Mouse (Mus musculus) heart, postnatal 14 days (tissue): ENCODE measurements around the gene Frat1. TPM values are rescaled to one million over a fixed set of nuclear protein-coding genes. Genes with fewer than 3 reads are reported as not detected.
A peak's percentile ranks its signal among the peaks of the same experiment; 100 is the strongest.

Experiments used
- DNase-seq, 2 experiments: peaks; one replicate each; pipeline ENCODE4 v3.0.0; 2021 to 2022
- intact Hi-C: fragments of 180-260 bp; cut with DNase I; formaldehyde crosslinking; loops from one replicate; pipeline ENCODE4 v1.15.1; 2025
- total RNA-seq, 2 experiments: library from RNA; stranded (reverse); gene quantifications; 2 replicates each; pipeline ENCODE4 v1.2.3; 2021

Gene Frat1
- total RNA-seq, 2 experiments from 2014 or later = 2.5 to 3.2 TPM

DNA sequence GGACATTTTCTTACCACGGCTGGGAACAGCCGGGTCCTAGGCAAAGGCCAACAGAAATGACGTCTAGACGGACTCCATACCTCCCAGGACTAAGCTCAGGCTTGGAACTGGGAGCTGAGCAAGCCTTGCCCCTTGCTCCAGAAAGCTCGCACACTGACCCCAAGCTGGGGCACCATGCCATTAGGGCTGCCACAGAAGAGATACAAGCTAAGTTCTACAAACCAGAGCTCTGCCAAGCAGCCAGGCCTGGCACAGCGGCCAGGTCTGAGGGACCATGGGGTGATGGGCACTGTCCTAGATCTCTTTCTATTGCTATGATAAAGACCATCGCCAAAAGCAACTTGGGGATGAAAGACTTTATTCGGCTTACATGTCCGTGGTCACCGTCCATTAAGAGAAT is 17.2 kb upstream of the Frat1 start:
- DNase-seq = peak in 1 of 2 experiments; percentile 32
- intact Hi-C loops = no loop called here

DNA sequence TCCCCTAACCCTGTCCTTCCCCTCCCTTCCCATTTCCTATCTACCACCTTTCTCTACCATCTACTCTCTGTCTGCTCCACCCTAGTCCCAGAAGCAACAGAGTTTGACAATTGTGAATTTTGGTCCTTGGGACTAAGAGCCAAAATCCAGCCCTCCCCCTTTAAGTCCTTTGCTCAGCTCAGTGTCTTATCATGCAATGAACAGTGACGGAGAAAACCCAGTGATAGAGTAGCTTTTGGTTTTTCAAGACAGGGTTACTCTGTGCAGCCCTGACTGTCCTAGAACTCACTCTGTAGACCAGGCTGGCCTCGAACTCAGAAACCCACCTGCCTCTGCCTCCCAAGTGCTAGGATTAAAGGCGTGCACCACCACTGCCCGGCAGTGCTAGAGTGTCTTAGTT is 16.4 kb upstream of the Frat1 start:
- intact Hi-C loops = no loop called here
- DNase-seq = no peak

DNA sequence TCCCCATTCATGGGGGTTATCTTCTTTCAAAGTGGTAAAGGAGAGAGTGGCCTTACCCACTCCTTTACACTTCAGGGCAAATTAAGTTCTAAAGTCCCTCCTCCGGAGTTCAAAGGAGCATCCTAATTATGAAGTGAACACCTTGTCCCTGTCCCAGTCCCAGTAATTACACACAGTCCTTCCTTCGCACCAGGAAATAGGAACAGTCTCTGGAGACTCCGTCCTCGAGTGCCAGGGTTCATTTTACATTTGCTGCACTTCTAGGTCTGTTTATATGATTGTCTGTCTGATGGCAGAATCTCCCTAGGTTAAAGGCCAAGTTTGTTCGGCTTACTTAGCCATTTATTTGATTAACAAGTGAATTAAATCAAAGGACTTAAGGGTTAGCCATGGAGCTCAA is 13.4 kb upstream of the Frat1 start:
- no peak for DNase-seq
- intact Hi-C loops = no loop called here

DNA sequence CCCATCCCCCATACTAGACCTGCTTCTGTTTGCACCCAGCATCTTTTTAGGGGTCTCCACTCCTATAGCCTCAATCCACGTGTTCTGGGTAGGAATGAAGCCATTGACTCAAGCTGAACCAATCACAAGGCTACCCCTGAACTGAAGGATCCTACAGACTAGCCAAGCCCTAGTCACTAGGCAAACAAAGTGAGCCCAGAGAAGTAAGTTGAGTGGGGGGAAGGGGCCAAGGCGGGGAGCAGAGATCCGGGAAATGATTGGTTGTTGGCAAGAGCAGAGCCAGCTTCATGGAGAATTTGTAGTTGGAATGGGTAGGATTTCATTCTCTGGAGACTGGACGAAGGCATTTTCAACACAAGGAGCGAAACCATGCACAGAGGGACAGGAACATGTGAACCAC is 12.9 kb upstream of the Frat1 start:
- no peak for DNase-seq
- intact Hi-C loops = no loop called here

DNA sequence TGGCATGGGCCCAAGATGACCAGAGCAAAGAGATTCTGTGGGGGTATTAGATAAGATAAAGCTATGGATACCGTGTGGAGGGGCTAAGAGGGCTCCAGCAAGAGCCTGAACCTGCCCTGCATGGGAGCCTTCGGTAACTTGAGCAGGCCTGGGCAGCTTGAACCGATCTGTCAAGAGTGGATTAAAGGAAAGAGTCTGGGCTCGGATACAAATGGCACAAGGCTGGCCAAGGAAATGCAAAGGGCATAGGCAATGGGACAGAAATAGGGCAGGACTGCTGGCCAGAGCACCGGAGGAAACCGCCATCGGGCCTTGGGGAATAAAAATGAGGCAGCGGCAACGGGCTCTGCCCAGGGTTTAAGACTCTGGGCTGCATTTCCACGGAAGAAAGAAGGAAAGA is 12.4 kb upstream of the Frat1 start:
- no peak for DNase-seq
- intact Hi-C loops = no loop called here

DNA sequence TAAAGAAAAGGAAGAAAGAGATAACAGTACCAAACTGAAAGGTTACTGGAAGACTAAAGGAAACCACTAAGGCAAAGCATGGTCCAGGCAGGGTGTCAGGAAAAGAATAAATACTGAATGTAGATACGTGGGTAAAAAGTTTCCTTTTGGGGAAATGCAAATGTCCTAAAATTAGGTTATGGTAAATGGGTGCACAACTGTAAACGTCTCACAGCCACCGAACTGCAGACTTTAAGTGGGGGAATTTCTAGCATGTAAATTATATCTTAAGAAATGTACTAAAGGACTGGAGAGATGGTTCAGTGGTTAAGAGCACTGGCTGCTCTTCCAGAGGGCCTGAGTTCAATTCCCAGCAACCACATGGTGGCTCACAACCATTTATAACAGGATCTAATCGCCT is 11.0 kb upstream of the Frat1 start:
- DNase-seq = no peak
- intact Hi-C loops = no loop called here

DNA sequence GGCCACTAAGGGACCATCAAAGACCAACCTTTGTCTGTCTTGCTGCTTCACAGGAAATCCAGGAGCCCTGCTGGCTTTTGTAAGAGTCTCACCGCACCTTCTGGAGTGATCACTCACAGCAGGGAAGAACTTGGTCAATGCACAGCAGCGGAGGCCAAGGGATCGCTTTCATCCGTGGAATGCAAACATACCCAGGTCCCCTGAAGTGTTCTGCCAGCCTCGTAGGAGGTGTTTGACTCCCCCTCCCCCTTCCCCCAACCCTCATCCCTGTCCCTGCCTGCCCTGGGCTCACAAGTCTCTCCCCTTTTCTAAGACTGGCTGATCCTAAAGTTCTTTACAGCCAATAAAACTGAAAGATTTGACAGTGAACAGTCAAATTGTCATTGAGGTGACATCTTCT is 8.3 kb upstream of the Frat1 start:
- intact Hi-C loops = no loop called here
- no peak for DNase-seq

DNA sequence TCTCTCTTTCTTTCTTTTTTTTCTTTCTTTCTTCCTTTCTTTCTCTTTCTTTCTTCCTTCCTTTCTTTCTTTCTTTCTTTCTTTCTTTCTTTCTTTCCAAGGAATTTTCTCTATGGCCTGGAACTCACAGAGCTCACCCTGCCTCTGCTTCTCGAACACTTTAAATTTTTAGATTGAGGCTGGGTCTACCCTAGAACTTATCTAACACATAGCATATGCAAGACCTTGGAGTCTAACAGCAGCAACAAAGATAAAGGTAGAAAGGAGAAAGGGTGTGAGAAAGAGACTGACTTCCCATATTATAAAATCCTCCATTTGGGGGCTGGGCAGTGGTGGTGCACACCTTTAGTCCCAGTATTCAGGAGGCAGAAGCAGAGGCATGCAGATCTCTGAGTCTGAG is 7.2 kb upstream of the Frat1 start:
- intact Hi-C loops = no loop called here

DNA sequence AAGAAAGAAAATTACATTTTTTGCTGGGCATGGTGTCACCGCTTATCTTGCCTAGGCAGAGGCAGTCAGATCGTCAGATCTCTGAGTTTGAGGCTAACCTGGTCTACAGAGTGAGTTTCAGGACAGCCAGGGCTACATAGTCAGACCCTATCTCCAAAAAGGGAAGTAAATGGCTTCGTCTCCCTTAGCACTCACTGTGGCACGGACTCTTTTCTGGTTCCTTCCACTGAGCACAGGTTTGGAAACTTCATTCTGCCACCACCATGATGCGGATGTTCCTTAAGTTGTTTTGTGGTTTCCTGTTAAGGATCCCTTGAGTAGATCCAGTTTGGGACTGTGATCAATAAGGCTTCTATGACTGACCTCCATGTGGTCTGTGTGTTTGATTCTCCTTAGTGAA is 4.8 kb upstream of the Frat1 start:
- no peak for DNase-seq
- intact Hi-C loops = no loop called here

More for the DNA sequence above, 7.2 kb upstream of the Frat1 start:
- DNase-seq = no peak

DNA sequence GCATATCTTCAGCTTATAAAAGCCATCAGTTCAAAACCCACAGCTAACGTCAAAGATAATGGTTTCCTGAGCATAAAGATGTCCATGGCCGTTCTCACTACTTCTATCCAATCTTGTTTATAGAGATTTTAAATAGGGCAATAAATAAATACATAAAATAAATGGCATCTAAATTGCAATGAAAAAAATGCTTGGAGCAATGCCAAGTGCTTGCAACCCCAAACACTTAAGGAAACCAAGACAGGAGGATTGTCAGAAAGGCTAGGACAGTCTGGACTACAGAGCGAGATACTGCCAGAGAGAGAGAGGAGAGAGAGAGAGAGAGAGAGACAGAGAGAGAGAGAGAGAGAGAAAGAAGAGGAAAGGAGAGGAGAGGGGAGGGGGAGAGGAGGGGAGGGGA is 3.2 kb upstream of the Frat1 start:
- no peak for DNase-seq
- intact Hi-C loops = no loop called here

DNA sequence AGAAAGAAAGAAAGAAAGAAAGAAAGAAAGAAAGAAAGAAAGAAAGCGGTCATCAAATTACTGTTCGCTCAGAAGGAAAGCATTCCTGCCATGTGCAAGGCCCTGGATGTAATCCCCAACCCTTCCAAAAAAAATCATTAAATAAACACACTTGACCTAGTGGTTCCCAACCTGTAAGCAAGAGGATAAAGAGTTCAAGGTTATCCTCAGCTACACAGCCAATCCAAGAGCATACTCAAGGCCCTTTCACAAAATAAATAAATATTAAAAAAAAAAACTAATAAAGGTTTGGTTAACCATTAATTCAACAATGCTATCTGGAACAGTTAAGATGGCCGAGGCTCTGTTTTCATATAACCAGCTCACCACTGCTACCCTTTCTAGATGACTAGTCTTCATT is 829 bp upstream of the Frat1 start:
- intact Hi-C loops = loop anchor here (2.0 kb wide), 1 partner anchor 24 kb away; no protein-coding TSS in a partner anchor

DNA sequence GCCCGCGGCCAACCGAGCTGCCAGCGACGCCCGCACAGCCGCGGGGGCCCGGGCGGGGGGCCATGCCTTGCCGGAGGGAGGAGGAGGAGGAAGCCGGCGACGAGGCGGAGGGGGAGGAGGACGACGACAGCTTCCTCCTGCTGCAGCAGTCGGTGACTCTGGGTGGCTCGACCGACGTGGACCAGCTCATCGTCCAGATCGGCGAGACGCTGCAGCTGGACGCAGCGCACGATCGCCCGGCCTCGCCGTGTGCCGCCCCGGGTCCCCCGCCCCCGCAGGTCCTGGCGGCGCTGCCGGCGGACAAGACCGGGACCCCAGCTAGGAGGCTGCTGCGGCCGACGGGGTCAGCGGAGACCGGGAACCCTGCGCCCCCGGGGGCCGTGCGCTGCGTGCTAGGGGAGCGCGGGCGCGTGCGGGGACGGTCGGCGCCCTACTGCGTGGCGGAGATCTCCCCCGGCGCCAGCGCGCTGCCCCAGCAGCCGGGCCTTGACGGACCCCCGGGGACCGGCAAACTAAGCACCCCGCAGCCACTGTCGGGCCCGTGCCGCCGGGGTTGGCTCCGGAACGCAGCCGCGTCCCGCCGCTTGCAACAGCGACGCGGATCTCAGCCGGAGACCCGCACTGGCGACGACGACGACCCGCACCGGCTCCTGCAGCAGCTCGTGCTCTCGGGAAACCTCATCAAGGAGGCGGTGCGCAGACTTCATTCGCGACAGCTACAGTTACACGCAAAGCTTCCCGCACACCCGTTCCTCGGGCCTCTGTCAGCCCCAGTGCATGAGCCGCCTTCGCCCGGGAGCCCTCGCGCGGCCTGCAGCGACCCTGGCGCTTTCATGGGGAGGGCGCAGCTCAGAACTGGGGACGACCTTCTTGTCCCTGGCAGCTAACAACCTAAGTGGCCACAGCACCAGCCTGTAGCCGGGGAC is 599 bp downstream of the Frat1 start:
- DNase-seq = peak; percentile 76 to 83
- intact Hi-C loops = no loop called here

More for the DNA sequence above, 829 bp upstream of the Frat1 start:
- no peak for DNase-seq

DNA sequence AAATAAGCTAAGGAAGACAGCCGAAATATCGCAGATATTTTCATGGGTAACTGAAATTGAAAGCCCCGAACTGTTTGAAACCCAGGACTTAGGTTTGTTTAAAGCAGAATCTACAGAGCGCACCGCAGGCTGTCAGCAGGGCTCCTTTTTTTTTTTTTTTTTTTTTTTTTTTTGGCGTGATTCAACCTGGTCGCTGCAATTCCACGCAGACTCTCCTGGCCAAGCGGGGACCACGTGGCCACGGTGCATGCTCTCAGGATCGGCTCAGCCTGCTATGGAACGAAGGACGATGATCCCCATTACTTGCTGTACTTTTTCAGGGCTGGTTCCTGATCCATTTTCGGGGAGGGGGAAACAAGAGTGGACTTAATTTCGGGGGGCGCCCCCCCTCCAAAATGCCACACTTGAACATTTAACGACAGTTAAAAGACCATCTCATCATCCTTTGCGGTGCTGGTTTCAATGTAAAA is 1.4 kb downstream of the Frat1 start:
- DNase-seq = peak; percentile 18 to 30
- intact Hi-C loops = no loop called here

DNA sequence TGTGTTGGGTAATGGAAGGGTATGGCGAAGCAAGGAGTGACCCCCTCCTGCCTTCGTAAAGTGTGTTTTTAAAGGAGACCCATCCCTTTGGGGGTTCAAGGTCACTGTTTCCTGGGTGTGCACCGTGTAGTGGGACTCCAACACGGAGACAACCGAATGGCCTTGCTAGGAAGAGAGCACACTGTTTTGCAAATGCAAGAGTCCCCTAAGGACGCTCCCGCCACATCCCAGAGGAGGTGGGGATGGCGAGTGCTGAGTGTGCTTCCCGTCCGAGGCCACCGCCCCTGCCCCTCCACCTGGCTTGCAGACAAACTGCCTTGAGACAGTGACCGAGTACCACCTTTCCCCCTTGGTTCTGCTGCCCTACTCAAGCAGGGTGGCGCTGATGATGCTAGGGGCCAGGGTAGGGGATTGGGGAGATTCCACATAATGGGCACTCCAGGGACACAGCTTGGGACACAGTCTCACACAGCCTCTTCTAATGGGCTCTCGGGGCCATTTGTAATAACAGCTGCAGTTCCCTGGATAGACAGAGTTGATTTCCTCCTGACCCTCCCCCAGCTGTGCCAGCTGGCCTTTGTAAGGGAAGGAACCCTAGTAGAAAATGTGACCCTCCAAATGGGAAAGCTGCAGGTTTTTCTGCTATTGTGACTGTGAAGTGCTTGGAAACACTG is 2.1 kb downstream of the Frat1 start:
- intact Hi-C loops = loop anchor here (2.0 kb wide), 1 partner anchor 15 kb away; no protein-coding TSS in a partner anchor
- no peak for DNase-seq

DNA sequence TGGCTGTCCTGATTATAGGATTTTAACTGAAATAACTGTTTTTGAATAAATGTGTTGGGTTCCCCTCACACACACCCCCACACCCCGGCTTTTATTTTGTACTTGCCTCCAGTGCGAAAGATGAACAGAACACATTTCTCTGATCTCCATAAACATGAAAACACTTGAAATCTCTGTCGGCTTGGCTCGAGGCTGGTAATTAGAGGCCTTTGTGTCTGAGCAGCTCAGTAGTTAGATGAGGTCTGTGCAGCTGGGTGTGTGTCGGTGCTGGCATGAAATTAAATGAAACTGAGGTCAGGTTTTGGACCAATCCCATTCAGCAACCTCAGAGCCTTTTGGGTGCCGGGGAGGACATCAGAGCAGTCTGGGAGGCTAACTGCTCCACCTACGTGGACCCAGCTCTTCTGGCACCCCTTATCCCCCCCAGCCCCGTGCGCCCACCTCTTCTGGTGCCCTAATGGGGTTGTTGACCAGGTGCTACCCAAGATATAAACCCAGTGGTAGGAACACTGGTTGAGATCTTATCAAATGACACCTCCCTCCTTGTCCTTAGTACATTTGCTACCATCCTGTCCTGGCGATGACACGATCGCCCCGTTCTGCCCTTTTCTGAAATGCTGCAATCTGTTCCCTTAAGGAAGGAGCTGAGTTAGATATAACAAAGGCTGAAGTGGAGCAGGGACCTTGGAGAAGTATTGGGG is 2.9 kb downstream of the Frat1 start:
- no peak for DNase-seq
- intact Hi-C loops = loop anchor here (2.0 kb wide), 1 partner anchor 14 kb away; no protein-coding TSS in a partner anchor

DNA sequence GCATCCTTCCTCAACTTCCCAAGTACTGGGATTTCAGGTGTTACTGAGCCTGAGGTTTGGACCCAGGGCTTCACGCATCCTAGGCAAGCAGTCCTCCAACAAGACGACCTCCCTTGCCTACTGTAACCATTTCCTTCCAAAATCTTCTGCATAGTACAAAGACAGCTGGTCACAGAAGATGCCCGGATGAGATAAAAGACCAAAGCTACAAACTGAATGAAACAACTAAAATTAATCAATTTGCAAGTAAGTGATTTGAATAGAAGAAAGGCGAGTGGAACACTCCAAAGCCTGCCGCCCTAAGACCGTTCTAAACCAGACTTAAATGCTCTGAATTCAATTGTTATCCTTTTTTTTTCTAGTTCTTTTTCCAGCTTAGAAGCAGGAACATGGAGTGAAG is 5.6 kb downstream of the Frat1 start:
- no peak for DNase-seq
- intact Hi-C loops = no loop called here

DNA sequence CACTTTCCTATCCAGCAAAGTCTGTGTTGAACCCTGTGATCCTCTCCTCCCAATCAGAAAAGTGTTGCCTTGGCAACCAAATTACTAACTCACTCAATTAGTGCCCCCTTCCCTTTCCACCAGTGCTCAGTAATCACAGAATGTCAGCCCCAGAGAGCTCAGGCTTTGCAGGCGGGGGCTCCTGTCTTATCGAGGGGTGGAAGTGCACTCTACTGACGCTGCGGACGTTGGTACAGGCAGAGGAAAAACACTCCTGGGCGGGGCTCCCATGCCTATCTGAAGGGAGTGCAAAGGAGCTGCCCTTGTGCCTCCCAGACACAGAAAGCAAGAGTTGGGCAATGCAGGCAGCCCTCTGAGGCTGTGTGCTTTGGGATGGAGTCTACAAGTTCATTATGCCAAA is 6.0 kb downstream of the Frat1 start:
- no peak for DNase-seq
- intact Hi-C loops = no loop called here

DNA sequence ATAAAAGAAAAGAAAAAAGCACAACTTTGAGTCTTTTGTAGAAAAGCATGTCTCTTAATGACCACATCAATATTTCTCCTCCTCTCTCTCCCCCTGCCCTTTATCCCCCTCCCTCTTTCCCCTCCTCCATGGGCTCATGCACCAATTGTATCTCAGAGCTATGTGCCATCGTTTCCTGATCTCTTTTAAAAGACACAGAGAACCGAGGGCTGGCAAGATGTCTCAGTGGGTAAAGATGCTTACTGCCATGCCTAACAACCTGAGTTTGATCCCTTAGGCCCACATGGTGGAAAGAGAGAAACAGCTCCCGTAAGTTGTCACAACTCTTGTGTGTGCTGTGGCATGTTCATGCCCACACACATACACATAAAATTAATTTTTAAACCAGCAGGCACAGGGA is 6.9 kb downstream of the Frat1 start:
- no peak for DNase-seq
- intact Hi-C loops = no loop called here

DNA sequence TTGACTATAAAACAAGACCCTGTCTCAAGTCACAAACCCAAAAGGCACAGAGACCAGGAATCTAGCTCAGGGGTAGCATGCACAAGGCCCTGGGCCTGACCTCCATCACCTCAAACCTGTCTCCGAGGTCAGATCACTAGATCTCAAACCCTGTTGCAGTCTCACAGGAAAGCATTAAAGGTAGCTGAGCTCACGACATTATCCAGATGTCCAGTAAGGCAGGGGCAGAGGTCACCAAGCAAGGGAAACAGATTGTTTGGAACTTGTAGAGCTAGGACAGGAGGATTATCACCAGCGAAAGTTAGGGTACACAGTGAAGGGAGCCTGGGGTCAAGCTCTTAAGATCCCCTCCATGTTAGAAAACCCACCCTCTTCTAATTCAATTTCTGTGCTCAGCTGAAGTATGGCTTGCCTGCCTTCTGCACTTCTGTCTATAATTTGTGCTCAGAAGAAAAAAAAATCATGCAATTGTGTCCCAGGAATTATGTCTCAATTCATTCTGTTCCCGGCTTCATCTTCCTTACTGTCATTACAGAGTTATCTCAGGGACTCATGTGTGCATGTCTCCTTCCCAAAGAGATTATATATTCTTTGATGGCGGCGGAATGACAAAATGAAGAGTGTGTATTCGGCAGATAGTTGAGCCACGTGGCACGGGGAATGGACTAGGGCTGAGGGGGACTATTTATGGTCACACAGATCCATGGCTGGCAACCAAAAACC is 7.6 kb downstream of the Frat1 start:
- intact Hi-C loops = no loop called here
- no peak for DNase-seq

DNA sequence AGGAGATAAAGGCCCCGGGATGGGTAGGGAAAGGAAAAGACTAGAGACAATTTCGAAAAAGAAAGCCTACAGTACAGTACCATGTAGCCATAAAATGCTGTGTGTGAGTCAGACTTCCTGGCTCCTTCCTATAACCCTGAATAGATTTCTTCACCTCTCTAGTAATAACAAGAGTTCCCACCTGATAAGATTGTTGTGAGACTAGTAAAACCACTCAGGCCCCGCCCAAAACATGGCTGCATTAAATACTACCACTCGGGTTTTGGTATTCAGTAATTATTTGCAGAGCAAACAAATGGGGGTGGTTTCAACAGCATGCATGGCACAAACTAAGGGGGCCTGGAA is 8.1 kb downstream of the Frat1 start:
- no peak for DNase-seq
- intact Hi-C loops = no loop called here

DNA sequence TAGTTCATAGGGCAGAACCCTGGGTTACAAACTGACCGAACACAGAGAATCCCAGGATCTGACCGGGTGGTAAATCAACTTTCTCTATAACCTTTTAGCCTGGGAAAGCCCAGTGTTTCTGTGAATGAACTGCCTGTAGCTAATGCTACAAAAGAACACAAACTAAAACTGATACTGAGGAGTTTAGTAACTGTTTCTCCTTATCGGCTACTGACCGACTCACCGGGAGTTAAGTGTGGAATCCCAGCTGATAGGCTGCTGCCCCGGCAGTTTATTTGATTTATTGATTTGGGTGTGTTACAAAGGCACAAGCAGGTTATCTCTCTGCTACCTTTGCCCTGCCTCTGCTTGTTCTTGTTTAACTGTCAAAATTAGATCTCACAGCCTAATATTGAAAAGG is 9.0 kb downstream of the Frat1 start:
- intact Hi-C loops = no loop called here
- DNase-seq = no peak
